Mouse (Mus musculus) limb, embryonic 14.5 days (tissue): ENCODE data around the gene Slc45a2. TPM values are rescaled to one million over a fixed set of nuclear protein-coding genes. Genes with fewer than 3 reads are reported as not detected.

Experiments used
- ATAC-seq: fragments of 200-750 bp; cut with Nextera tagmentation; 2 replicates; pipeline ENCODE4 v1.8.0; 2017; ENCODE audit warnings: low read depth, moderate number of reproducible peaks, moderate TSS enrichment; ENCODE audit not compliant: low FRiP score
- DNase-seq: peaks from one replicate; pipeline ENCODE4 v3.0.0-alpha.2; 2015; ENCODE audit warnings: low spot score
- H3K27ac ChIP-seq: fragments of 300-500 bp; sonication (generic); replicated peaks from 2 replicates; pipeline ENCODE4 v1.5.1; 2014; ENCODE audit warnings: low read depth, mild to moderate bottlenecking, low read length, moderate library complexity, mixed read lengths
- H3K27me3 ChIP-seq: fragments of 300-500 bp; sonication (generic); 2 replicates; pipeline ENCODE4 v1.6.1; 2014; ENCODE audit warnings: low read length, mixed read lengths; ENCODE audit not compliant: control insufficient read depth, insufficient read depth
- H3K36me3 ChIP-seq: fragments of 300-500 bp; sonication (generic); 2 replicates; pipeline ENCODE4 v1.6.1; 2014; ENCODE audit warnings: mild to moderate bottlenecking, low read length, moderate library complexity, mixed read lengths; ENCODE audit not compliant: control insufficient read depth, insufficient read depth
- H3K4me1 ChIP-seq: fragments of 300-500 bp; sonication (generic); 2 replicates; pipeline ENCODE4 v1.6.1; 2014; ENCODE audit warnings: antibody characterized with exemption, low read length, mixed read lengths; ENCODE audit not compliant: control insufficient read depth, insufficient read depth
- H3K4me2 ChIP-seq: fragments of 300-500 bp; sonication (generic); replicated peaks from 2 replicates; pipeline ENCODE4 v1.6.1; 2014; ENCODE audit warnings: low read depth, mild to moderate bottlenecking, low read length, moderate library complexity; ENCODE audit not compliant: severe bottlenecking
- H3K4me3 ChIP-seq: fragments of 300-500 bp; sonication (generic); replicated peaks from 2 replicates; pipeline ENCODE4 v1.5.1; 2014; ENCODE audit warnings: low read length
- H3K9ac ChIP-seq: fragments of 300-500 bp; sonication (generic); 2 replicates; pipeline ENCODE4 v1.6.1; 2014; ENCODE audit warnings: mild to moderate bottlenecking, low read depth, low read length, moderate library complexity; ENCODE audit not compliant: severe bottlenecking
- H3K9me3 ChIP-seq: fragments of 300-500 bp; sonication (generic); 2 replicates; pipeline ENCODE4 v1.6.1; 2016; ENCODE audit warnings: low read length; ENCODE audit not compliant: control insufficient read depth
- POLR2A ChIP-seq: fragments of 200-500 bp; IDR thresholded peaks from 2 replicates; pipeline ENCODE4 v1.8.0; 2012; ENCODE audit warnings: inconsistent platforms, mild to moderate bottlenecking, moderate library complexity, borderline replicate concordance; ENCODE audit not compliant: insufficient read depth, insufficient read length; ENCODE audit errors: extremely low read depth
- WGBS: fragments of 180-500 bp; shearing (Covaris S2); extraction: QIAGEN DNeasy Blood & Tissue Kit; methylation state at CpG from one replicate; pipeline ENCODE4 v1.1.7; 2014; 5-methylcytosine and 5-hydroxymethylcytosine counted together
- polyA plus RNA-seq, 2 experiments: library from polyadenylated mRNA; depleted of rRNA in 1 of 2; stranded (reverse) in 1 of 2; unstranded in 1 of 2; fragments of >200 nt; fragmentation: Nextera tagmentation in 1 of 2; extraction: Ambion mirVana in 1 of 2; gene quantifications; 2 replicates each; pipeline versions ENCODE4 v1.2.1 to v1.2.3; 2012 to 2014

The Slc45a2 gene
- polyA plus RNA-seq (2012; rRNA removed), result 0.12 and 0.19 TPM in 2 replicates
- 0.65 and 1.1 TPM in 2 replicates for polyA plus RNA-seq (2014; fragmentation: Nextera tagmentation; extraction: Ambion mirVana)

- no peak within 1 kb of the TSS for H3K4me3 ChIP-seq
- no peaks in the 10 kb centered on the region for H3K36me3 ChIP-seq
- no peak for ATAC-seq
- H3K27ac ChIP-seq, result no peak within 1 kb of the TSS
- H3K4me2 ChIP-seq, result no peak within 1 kb of the TSS
- no peaks in the 10 kb centered on the region for H3K27me3 ChIP-seq
- H3K9ac ChIP-seq, result no peak within 1 kb of the TSS
- H3K9me3 ChIP-seq, result no peaks in the 10 kb centered on the region
- WGBS, result 64% methylated on average over 7 of the region's 7 CpGs
- no peak for TF ChIP-seq POLR2A
- no peaks in the 10 kb centered on the region for H3K4me1 ChIP-seq
- DNase-seq, result no peak
These were observed at the start of gene Slc45a2 for GRCm38 (mm10) chr15:11000421-11000820. Slc45a2 (plus strand) TSS chr15:11000721.

- WGBS, result 52% methylated on average over 23 of the region's 23 CpGs
- no peak for TF ChIP-seq POLR2A
- Histone ChIP-seq H3K9ac (peak within 1 kb of the TSS; percentile 21; the same call in 1 of the 2 replicates), H3K27ac (peak within 1 kb of the TSS; percentile 55), H3K36me3 (no peaks in the 10 kb centered on the region), H3K4me1 (peaks cover 13% of the 10 kb centered on the region; the same call in 1 of the 2 replicates), H3K4me3 (peak within 1 kb of the TSS; percentile 14; the same call in 1 of the 2 replicates), H3K4me2 (peak within 1 kb of the TSS; percentile 31; the same call in 1 of the 2 replicates), H3K27me3 (no peaks in the 10 kb centered on the region), H3K9me3 (no peaks in the 10 kb centered on the region)
- ATAC-seq (peak; percentile 78), DNase-seq (peak; percentile 44)
These were observed 48.4 kb upstream of the Slc45a2 start, which contains the start of gene C1qtnf3 for GRCm38 (mm10) chr15:10951951-10952759. C1qtnf3 (plus strand) TSS chr15:10952332.

GRCm38 (mm10) chr15:10952760-10953305, 47.7 kb upstream of the Slc45a2 start:
- peak overlapping the region; percentile 55 for H3K27ac ChIP-seq
- no peaks in the 10 kb centered on the region for H3K27me3 ChIP-seq
- H3K36me3 ChIP-seq, result no peaks in the 10 kb centered on the region
- no peak overlapping the region for H3K4me3 ChIP-seq
- H3K9ac ChIP-seq, result peak overlapping the region; percentile 21; the same call in 1 of the 2 replicates
- DNase-seq (no peak), ATAC-seq (no peak)
- no peak for TF ChIP-seq POLR2A
- WGBS, result 70% methylated on average over 4 of the region's 4 CpGs
- H3K4me1 ChIP-seq, result peaks cover 13% of the 10 kb centered on the region; the same call in 1 of the 2 replicates
- no peaks in the 10 kb centered on the region for H3K9me3 ChIP-seq
- peak overlapping the region; percentile 31; the same call in 1 of the 2 replicates for H3K4me2 ChIP-seq

- WGBS, result 64% methylated on average over 1 of the region's 1 CpGs
- Histone ChIP-seq H3K9ac (no peak overlapping the region), H3K27me3 (no peaks in the 10 kb centered on the region), H3K4me2 (0 out of 2 replicates have a peak overlapping the region, but pooled peaks have one; percentile 5), H3K36me3 (no peaks in the 10 kb centered on the region), H3K4me3 (0 out of 2 replicates have a peak overlapping the region, but pooled peaks have one; percentile 1), H3K9me3 (no peaks in the 10 kb centered on the region), H3K27ac (0 out of 2 replicates have a peak overlapping the region, but pooled peaks have one; percentile 33), H3K4me1 (peaks cover 13% of the 10 kb centered on the region; the same call in 1 of the 2 replicates)
- TF ChIP-seq POLR2A, result no peak
- ATAC-seq (no peak), DNase-seq (no peak)
These were observed 47.1 kb upstream of the Slc45a2 start for GRCm38 (mm10) chr15:10953465-10953864.

- Histone ChIP-seq H3K27me3 (no peaks in the 10 kb centered on the region), H3K9me3 (no peaks in the 10 kb centered on the region), H3K36me3 (no peaks in the 10 kb centered on the region), H3K4me2 (no peak overlapping the region), H3K9ac (no peak overlapping the region), H3K27ac (no peak overlapping the region), H3K4me3 (no peak overlapping the region), H3K4me1 (peaks cover 13% of the 10 kb centered on the region; the same call in 1 of the 2 replicates)
- WGBS, result 83% methylated on average over 6 of the region's 6 CpGs
- DNase-seq (no peak), ATAC-seq (no peak)
- TF ChIP-seq POLR2A, result no peak
These were observed 46.0 kb upstream of the Slc45a2 start for GRCm38 (mm10) chr15:10954381-10955016.
